Mouse (Mus musculus): Measurements from ENCODE around the gene Pbx3. TPM values are rescaled to one million over a fixed set of nuclear protein-coding genes. Genes with fewer than 3 reads are reported as not detected.
A peak's percentile ranks its signal among the peaks of the same experiment; 100 is the strongest.

Pbx3 gene
- 3.6 and 9.5 TPM in 2 replicates for polyA plus RNA-seq (2011; ENCODE audit: insufficient read depth, insufficient read length, low replicate concordance, missing spikeins)

GRCm38 (mm10) chr2:34372305-34373301 is at the start of gene Pbx3:
TSS of gene Pbx3 (minus strand) at chr2:34373142.
- Histone ChIP-seq H3K4me3 (replicated peaks; ENCODE audit: control insufficient read depth, low read depth, low read length) (peak within 1 kb of the TSS; percentile 66), H3K4me1 (ENCODE audit: control insufficient read depth, insufficient read depth, low read length) (no peaks in the 10 kb centered on the region), H3K27ac (ENCODE audit: control insufficient read depth, insufficient read depth, low read depth, low read length, poor library complexity) (peak within 1 kb of the TSS; percentile 92)
- TF ChIP-seq POLR2A (IDR thresholded peaks at IDR 0.05; ENCODE audit: borderline replicate concordance, control insufficient read depth, low read depth, low read length) (peak; percentile 92), CTCF (IDR thresholded peaks at IDR 0.05; ENCODE audit: control insufficient read depth, insufficient read depth, low read length) (no peak)
- 4% methylated on average over 87 of the region's 102 CpGs for WGBS

GRCm38 (mm10) chr2:34420256-34420655 is 47.3 kb upstream of the Pbx3 start:
- Histone ChIP-seq H3K4me1 (ENCODE audit: control insufficient read depth, insufficient read depth, low read length) (no peaks in the 10 kb centered on the region), H3K4me3 (replicated peaks; ENCODE audit: control insufficient read depth, low read depth, low read length) (no peak overlapping the region), H3K27ac (ENCODE audit: control insufficient read depth, insufficient read depth, low read depth, low read length, poor library complexity) (no peak overlapping the region)
- TF ChIP-seq POLR2A (IDR thresholded peaks at IDR 0.05; ENCODE audit: borderline replicate concordance, control insufficient read depth, low read depth, low read length) (no peak), CTCF (IDR thresholded peaks at IDR 0.05; ENCODE audit: control insufficient read depth, insufficient read depth, low read length) (no peak)
- 80% methylated on average over 1 of the region's 1 CpGs for WGBS

GRCm38 (mm10) chr2:34409741-34410340 is 36.9 kb upstream of the Pbx3 start:
- WGBS = 76% methylated on average over 5 of the region's 5 CpGs
- Histone ChIP-seq H3K4me1 (ENCODE audit: control insufficient read depth, insufficient read depth, low read length) (peaks cover 2% of the 10 kb centered on the region), H3K4me3 (replicated peaks; ENCODE audit: control insufficient read depth, low read depth, low read length) (no peak overlapping the region), H3K27ac (ENCODE audit: control insufficient read depth, insufficient read depth, low read depth, low read length, poor library complexity) (no peak overlapping the region)
- TF ChIP-seq CTCF (IDR thresholded peaks at IDR 0.05; ENCODE audit: control insufficient read depth, insufficient read depth, low read length) = no peak
- TF ChIP-seq POLR2A (IDR thresholded peaks at IDR 0.05; ENCODE audit: borderline replicate concordance, control insufficient read depth, low read depth, low read length) = no peak

GRCm38 (mm10) chr2:34408341-34408740 is 35.4 kb upstream of the Pbx3 start:
- Histone ChIP-seq H3K4me3 (replicated peaks; ENCODE audit: control insufficient read depth, low read depth, low read length) (no peak overlapping the region), H3K4me1 (ENCODE audit: control insufficient read depth, insufficient read depth, low read length) (peaks cover 2% of the 10 kb centered on the region), H3K27ac (ENCODE audit: control insufficient read depth, insufficient read depth, low read depth, low read length, poor library complexity) (no peak overlapping the region)
- 91% methylated on average over 10 of the region's 10 CpGs for WGBS
- TF ChIP-seq POLR2A (IDR thresholded peaks at IDR 0.05; ENCODE audit: borderline replicate concordance, control insufficient read depth, low read depth, low read length) (no peak), CTCF (IDR thresholded peaks at IDR 0.05; ENCODE audit: control insufficient read depth, insufficient read depth, low read length) (no peak)

- TF ChIP-seq POLR2A (IDR thresholded peaks at IDR 0.05; ENCODE audit: borderline replicate concordance, control insufficient read depth, low read depth, low read length) (no peak), CTCF (IDR thresholded peaks at IDR 0.05; ENCODE audit: control insufficient read depth, insufficient read depth, low read length) (no peak)
- Histone ChIP-seq H3K4me3 (replicated peaks; ENCODE audit: control insufficient read depth, low read depth, low read length) (no peak overlapping the region), H3K4me1 (ENCODE audit: control insufficient read depth, insufficient read depth, low read length) (peaks cover 2% of the 10 kb centered on the region), H3K27ac (ENCODE audit: control insufficient read depth, insufficient read depth, low read depth, low read length, poor library complexity) (no peak overlapping the region)
- WGBS = 54% methylated on average over 7 of the region's 7 CpGs
Measured at GRCm38 (mm10) chr2:34407596-34407995, 34.7 kb upstream of the Pbx3 start.

- no peak for TF ChIP-seq CTCF (IDR thresholded peaks at IDR 0.05; ENCODE audit: control insufficient read depth, insufficient read depth, low read length)
- TF ChIP-seq POLR2A (IDR thresholded peaks at IDR 0.05; ENCODE audit: borderline replicate concordance, control insufficient read depth, low read depth, low read length) = peak; percentile 64; the same call in 1 of the 2 replicates
Measured at GRCm38 (mm10) chr2:34406601-34407464, 33.9 kb upstream of the Pbx3 start, which contains the start of gene Mapkap1. TSS of gene Mapkap1 (plus strand) at chr2:34406771.

GRCm38 (mm10) chr2:34399535-34399934 is 26.6 kb upstream of the Pbx3 start:
- WGBS = 72% methylated on average over 4 of the region's 4 CpGs
- Histone ChIP-seq H3K4me1 (ENCODE audit: control insufficient read depth, insufficient read depth, low read length) (no peaks in the 10 kb centered on the region), H3K4me3 (replicated peaks; ENCODE audit: control insufficient read depth, low read depth, low read length) (no peak overlapping the region), H3K27ac (ENCODE audit: control insufficient read depth, insufficient read depth, low read depth, low read length, poor library complexity) (no peak overlapping the region)
- TF ChIP-seq CTCF (IDR thresholded peaks at IDR 0.05; ENCODE audit: control insufficient read depth, insufficient read depth, low read length) = no peak
- TF ChIP-seq POLR2A (IDR thresholded peaks at IDR 0.05; ENCODE audit: borderline replicate concordance, control insufficient read depth, low read depth, low read length) = no peak

More at GRCm38 (mm10) chr2:34406601-34407464, 33.9 kb upstream of the Pbx3 start, which contains the start of gene Mapkap1:
- H3K27ac ChIP-seq (ENCODE audit: control insufficient read depth, insufficient read depth, low read depth, low read length, poor library complexity) = peak within 1 kb of the TSS; percentile 76
- WGBS = under 1% methylated on average over 68 of the region's 68 CpGs
- peak within 1 kb of the TSS; percentile 93 for H3K4me3 ChIP-seq (replicated peaks; ENCODE audit: control insufficient read depth, low read depth, low read length)
- peaks cover 2% of the 10 kb centered on the region for H3K4me1 ChIP-seq (ENCODE audit: control insufficient read depth, insufficient read depth, low read length)

Measured in bone marrow, adult 2 months (tissue).